Mouse (Mus musculus) ES-Bruce4 (cell line): ENCODE data around the gene Ttc7.

Source experiments
- CTCF ChIP-seq: IDR thresholded peaks from one replicate; pipeline ENCODE4 v1.8.1; 2011; ENCODE audit warnings: low read depth, low read length
- EP300 ChIP-seq: IDR thresholded peaks from 2 replicates; pipeline ENCODE4 v1.6.1; 2011; ENCODE audit warnings: low read depth, low read length; ENCODE audit not compliant: insufficient read depth

- no peak for TF ChIP-seq CTCF
- TF ChIP-seq EP300: no peak
Measured at GRCm38 (mm10) chr17:87336910-87337309, 54.2 kb downstream of the Ttc7 start.
